Mouse (Mus musculus) gastrocnemius, adult 2 months (tissue): ENCODE data around the gene Cd180. TPM values are rescaled to one million over a fixed set of nuclear protein-coding genes. Genes with fewer than 3 reads are reported as not detected.

Experiments used
- DNase-seq: peaks from one replicate; pipeline ENCODE4 v3.0.0; 2022
- H3K27ac ChIP-seq: fragments of 200-600 bp; 2 replicates; pipeline ENCODE4 v1.8.1; 2022; ENCODE audit warnings: mild to moderate bottlenecking
- H3K4me3 ChIP-seq: fragments of 200-600 bp; 2 replicates; pipeline ENCODE4 v1.8.1; 2022; ENCODE audit warnings: mild to moderate bottlenecking, moderate library complexity
- CTCF ChIP-seq: fragments of 200-600 bp; IDR thresholded peaks from 2 replicates; pipeline ENCODE4 v1.8.1; 2022; ENCODE audit warnings: antibody characterized with exemption, mild to moderate bottlenecking, moderate library complexity
- intact Hi-C: fragments of 180-260 bp; cut with DNase I; formaldehyde crosslinking; loops from one replicate; pipeline ENCODE4 v1.15.1; 2025
- total RNA-seq, 2 experiments: library from RNA; stranded (reverse); gene quantifications; 2 replicates each; pipeline ENCODE4 v1.2.3; 2021

Cd180 gene
- total RNA-seq, 2 experiments from 2014 or later: 0.08 to 0.13 TPM

GRCm38 (mm10) chr13:102778859-102779258 lies 85.5 kb downstream of the Cd180 start:
- no peak overlapping the region for H3K27ac ChIP-seq
- intact Hi-C loops: no loop called here
- no peak overlapping the region for H3K4me3 ChIP-seq
- no peak for DNase-seq
- TF ChIP-seq CTCF: no peak

GRCm38 (mm10) chr13:102779275-102779674 lies 85.9 kb downstream of the Cd180 start:
- no peak for DNase-seq
- TF ChIP-seq CTCF: no peak
- intact Hi-C loops: no loop called here

GRCm38 (mm10) chr13:102783531-102784310 lies 90.4 kb downstream of the Cd180 start:
- no peak for TF ChIP-seq CTCF
- H3K4me3 ChIP-seq: no peak overlapping the region
- no peak overlapping the region for H3K27ac ChIP-seq
- no peak for DNase-seq
- intact Hi-C loops: no loop called here

More at GRCm38 (mm10) chr13:102779275-102779674, 85.9 kb downstream of the Cd180 start:
- no peak overlapping the region for H3K4me3 ChIP-seq
- no peak overlapping the region for H3K27ac ChIP-seq

GRCm38 (mm10) chr13:102786666-102787230 lies 93.4 kb downstream of the Cd180 start:
- DNase-seq: peak; percentile 25
- TF ChIP-seq CTCF: no peak

More at GRCm38 (mm10) chr13:102786666-102787230, 93.4 kb downstream of the Cd180 start:
- Histone ChIP-seq H3K4me3 (no peak overlapping the region), H3K27ac (no peak overlapping the region)
- intact Hi-C loops: no loop called here
